Mouse (Mus musculus): ENCODE results near the gene Nacad.

GRCm38 (mm10) chr11:6568584-6569409, 37.1 kb downstream of the Nacad start:
- TF ChIP-seq CTCF (IDR thresholded peaks at IDR 0.05; ENCODE audit: extremely low read depth, insufficient read length, insufficient replicate concordance, low read depth, low read length): no peak
- no peak for TF ChIP-seq POLR2A (IDR thresholded peaks at IDR 0.05; ENCODE audit: low read depth, low read length)
